Mouse (Mus musculus): Measurements from ENCODE around the gene Slc17a3. TPM values are rescaled to one million over a fixed set of nuclear protein-coding genes. Genes with fewer than 3 reads are reported as not detected.

The Slc17a3 gene
- polyA plus RNA-seq, 1 experiment, result not detected

GRCm38 (mm10) chr13:23879106-23879505 lies 39.9 kb downstream of the Slc17a3 start:
- no peak for DNase-seq (ENCODE audit: low read depth)
- TF ChIP-seq CTCF (IDR thresholded peaks at IDR 0.05; ENCODE audit: borderline replicate concordance, extremely low read depth, insufficient read depth, insufficient read length) (no peak), POLR2A (IDR thresholded peaks at IDR 0.05; ENCODE audit: borderline replicate concordance, extremely low read depth, insufficient read depth, insufficient read length, poor library complexity, severe bottlenecking) (no peak)

- DNase-seq (ENCODE audit: low read depth), result no peak
- no peak for TF ChIP-seq POLR2A (IDR thresholded peaks at IDR 0.05; ENCODE audit: borderline replicate concordance, extremely low read depth, insufficient read depth, insufficient read length, poor library complexity, severe bottlenecking)
- TF ChIP-seq CTCF (IDR thresholded peaks at IDR 0.05; ENCODE audit: borderline replicate concordance, extremely low read depth, insufficient read depth, insufficient read length), result no peak
Measured at GRCm38 (mm10) chr13:23879636-23880035, 40.4 kb downstream of the Slc17a3 start.

- peak; percentile 50 for DNase-seq (ENCODE audit: low read depth)
- TF ChIP-seq POLR2A (IDR thresholded peaks at IDR 0.05; ENCODE audit: borderline replicate concordance, extremely low read depth, insufficient read depth, insufficient read length, poor library complexity, severe bottlenecking) (no peak), CTCF (IDR thresholded peaks at IDR 0.05; ENCODE audit: borderline replicate concordance, extremely low read depth, insufficient read depth, insufficient read length) (peak; percentile 53; the same call in 1 of the 2 replicates)
Measured at GRCm38 (mm10) chr13:23885540-23885939, 46.3 kb downstream of the Slc17a3 start.

GRCm38 (mm10) chr13:23887026-23887725 lies 47.9 kb downstream of the Slc17a3 start:
- DNase-seq (ENCODE audit: low read depth), result no peak
- TF ChIP-seq POLR2A (IDR thresholded peaks at IDR 0.05; ENCODE audit: borderline replicate concordance, extremely low read depth, insufficient read depth, insufficient read length, poor library complexity, severe bottlenecking), result no peak
- no peak for TF ChIP-seq CTCF (IDR thresholded peaks at IDR 0.05; ENCODE audit: borderline replicate concordance, extremely low read depth, insufficient read depth, insufficient read length)

- no peak for TF ChIP-seq POLR2A (IDR thresholded peaks at IDR 0.05; ENCODE audit: borderline replicate concordance, extremely low read depth, insufficient read depth, insufficient read length, poor library complexity, severe bottlenecking)
- no peak for TF ChIP-seq CTCF (IDR thresholded peaks at IDR 0.05; ENCODE audit: borderline replicate concordance, extremely low read depth, insufficient read depth, insufficient read length)
- DNase-seq (ENCODE audit: low read depth), result no peak
Measured at GRCm38 (mm10) chr13:23889011-23889605, 49.9 kb downstream of the Slc17a3 start.

GRCm38 (mm10) chr13:23892592-23893268 lies 53.5 kb downstream of the Slc17a3 start:
- DNase-seq (ENCODE audit: low read depth), result no peak
- TF ChIP-seq CTCF (IDR thresholded peaks at IDR 0.05; ENCODE audit: borderline replicate concordance, extremely low read depth, insufficient read depth, insufficient read length), result no peak
- TF ChIP-seq POLR2A (IDR thresholded peaks at IDR 0.05; ENCODE audit: borderline replicate concordance, extremely low read depth, insufficient read depth, insufficient read length, poor library complexity, severe bottlenecking), result no peak

- TF ChIP-seq CTCF (IDR thresholded peaks at IDR 0.05; ENCODE audit: borderline replicate concordance, extremely low read depth, insufficient read depth, insufficient read length), result no peak
- TF ChIP-seq POLR2A (IDR thresholded peaks at IDR 0.05; ENCODE audit: borderline replicate concordance, extremely low read depth, insufficient read depth, insufficient read length, poor library complexity, severe bottlenecking), result no peak
- peak; percentile 70 for DNase-seq (ENCODE audit: low read depth)
Measured at GRCm38 (mm10) chr13:23893269-23893593, 54.0 kb downstream of the Slc17a3 start.

GRCm38 (mm10) chr13:23898242-23898641 lies 59.0 kb downstream of the Slc17a3 start:
- no peak for TF ChIP-seq POLR2A (IDR thresholded peaks at IDR 0.05; ENCODE audit: borderline replicate concordance, extremely low read depth, insufficient read depth, insufficient read length, poor library complexity, severe bottlenecking)
- no peak for TF ChIP-seq CTCF (IDR thresholded peaks at IDR 0.05; ENCODE audit: borderline replicate concordance, extremely low read depth, insufficient read depth, insufficient read length)
- no peak for DNase-seq (ENCODE audit: low read depth)

GRCm38 (mm10) chr13:23906906-23907305 lies 67.7 kb downstream of the Slc17a3 start:
- no peak for DNase-seq (ENCODE audit: low read depth)
- TF ChIP-seq POLR2A (IDR thresholded peaks at IDR 0.05; ENCODE audit: borderline replicate concordance, extremely low read depth, insufficient read depth, insufficient read length, poor library complexity, severe bottlenecking) (no peak), CTCF (IDR thresholded peaks at IDR 0.05; ENCODE audit: borderline replicate concordance, extremely low read depth, insufficient read depth, insufficient read length) (no peak)

- TF ChIP-seq POLR2A (IDR thresholded peaks at IDR 0.05; ENCODE audit: borderline replicate concordance, extremely low read depth, insufficient read depth, insufficient read length, poor library complexity, severe bottlenecking), result no peak
- no peak for TF ChIP-seq CTCF (IDR thresholded peaks at IDR 0.05; ENCODE audit: borderline replicate concordance, extremely low read depth, insufficient read depth, insufficient read length)
Measured at GRCm38 (mm10) chr13:23910121-23910520, 70.9 kb downstream of the Slc17a3 start.

More at GRCm38 (mm10) chr13:23910121-23910520, 70.9 kb downstream of the Slc17a3 start:
- DNase-seq (ENCODE audit: low read depth), result no peak

Other genes starting within 250 kb of the Slc17a3 start
- 3.5 TPM in 2 replicates for gene Hist1h2be, start 218.3 kb upstream of the Slc17a3 start, polyA plus RNA-seq (2012; rRNA removed)
- gene Hist1h1e, start 216.9 kb upstream of the Slc17a3 start, polyA plus RNA-seq (2012; rRNA removed), result 5.8 and 7.8 TPM in 2 replicates
- 1.7 and 1.8 TPM in 2 replicates for gene Hist1h2ac, start 155.5 kb upstream of the Slc17a3 start, polyA plus RNA-seq (2012; rRNA removed)
- gene Hist1h2bc, start 155.2 kb upstream of the Slc17a3 start, polyA plus RNA-seq (2012; rRNA removed), result 32.0 and 48.5 TPM in 2 replicates
- 0.08 TPM in 1 of 2 replicates, not detected in the other for gene Hist1h1t, start 143.6 kb upstream of the Slc17a3 start, polyA plus RNA-seq (2012; rRNA removed)
- gene Hist1h4c, start 141.0 kb upstream of the Slc17a3 start, polyA plus RNA-seq (2012; rRNA removed), result 4.6 and 11.6 TPM in 2 replicates
- gene Hfe, start 128.6 kb upstream of the Slc17a3 start, polyA plus RNA-seq (2012; rRNA removed), result 1.7 and 2.3 TPM in 2 replicates
- gene Hist1h1c, start 100.6 kb upstream of the Slc17a3 start, polyA plus RNA-seq (2012; rRNA removed), result 12.1 and 16.0 TPM in 2 replicates
- gene Hist1h3c, start 93.8 kb upstream of the Slc17a3 start, polyA plus RNA-seq (2012; rRNA removed), result 30.4 and 54.0 TPM in 2 replicates
- gene Hist1h2bb, start 92.7 kb upstream of the Slc17a3 start, polyA plus RNA-seq (2012; rRNA removed), result 11.1 and 17.5 TPM in 2 replicates
- 34.0 and 49.9 TPM in 2 replicates for gene Hist1h2ab, start 88.3 kb upstream of the Slc17a3 start, polyA plus RNA-seq (2012; rRNA removed)
- gene Hist1h3b, start 87.2 kb upstream of the Slc17a3 start, polyA plus RNA-seq (2012; rRNA removed), result 49.2 and 55.6 TPM in 2 replicates
- gene Hist1h4b, start 82.4 kb upstream of the Slc17a3 start, polyA plus RNA-seq (2012; rRNA removed), result 17.9 and 20.4 TPM in 2 replicates
- gene Hist1h4a, start 78.2 kb upstream of the Slc17a3 start, polyA plus RNA-seq (2012; rRNA removed), result 11.6 and 33.9 TPM in 2 replicates
- gene Hist1h3a, start 77.0 kb upstream of the Slc17a3 start, polyA plus RNA-seq (2012; rRNA removed), result 22.8 and 41.9 TPM in 2 replicates
- 3.8 and 4.0 TPM in 2 replicates for gene Hist1h1a, start 75.8 kb upstream of the Slc17a3 start, polyA plus RNA-seq (2012; rRNA removed)
- not detected in 2 replicates for gene Trim38, start 69.5 kb upstream of the Slc17a3 start, polyA plus RNA-seq (2012; rRNA removed)
- gene Slc17a2, start 32.4 kb upstream of the Slc17a3 start, polyA plus RNA-seq (2012; rRNA removed), result not detected in 2 replicates
- gene Slc17a1, start 28.3 kb downstream of the Slc17a3 start, polyA plus RNA-seq (2012; rRNA removed), result not detected in 2 replicates
- gene Slc17a4, start 75.6 kb downstream of the Slc17a3 start, polyA plus RNA-seq (2012; rRNA removed), result not detected in 2 replicates
- not detected in 2 replicates for gene Hist1h2ba, start 94.7 kb downstream of the Slc17a3 start, polyA plus RNA-seq (2012; rRNA removed)
- not detected in 2 replicates for gene Hist1h2aa, start 95.0 kb downstream of the Slc17a3 start, polyA plus RNA-seq (2012; rRNA removed)
- gene Scgn, start 151.8 kb downstream of the Slc17a3 start, polyA plus RNA-seq (2012; rRNA removed), result 1.3 and 1.7 TPM in 2 replicates

All from brain, embryonic 14.5 days (tissue).